28 mouse cellular contexts compared by ENCODE assay signal in genomic region chr7:82182781-82183180, GRCm38 (mm10). TPM values are rescaled to one million over a fixed set of nuclear protein-coding genes. Genes with fewer than 3 reads are reported as not detected.
DNase-seq lines count a peak whose midpoint lies in the region; ATAC-seq lines count a peak whose summit lies in the region.
"Had no signal": no experiment of that assay in that cellular context is flagged by ENCODE, and none has a peak within 500 bp of the region (broad histone marks: within the 10 kb centered on the region; RNA-seq: fewer than 3 reads in every experiment).

No protein-coding gene starts in this region.

- DNase-seq in heart, postnatal 4 days = no peak
- peak; percentile 27 for DNase-seq in lung, postnatal 10 days
- no peak for DNase-seq in lung, postnatal 25 days (ENCODE audit: low spot score)
- DNase-seq in R1 (ENCODE audit: low read depth, low spot score) = peak; percentile 38
- peak; percentile 15 for DNase-seq in fibroblast of lung, adult 2 months (ENCODE audit: low read depth)
- no peak for DNase-seq in limb, embryonic 10.5 days (ENCODE audit: low spot score)
- DNase-seq: adrenal gland, postnatal 36 days; cerebellum, adult 11-12 months; cerebellum, postnatal 14 days; gastrocnemius, postnatal 10 days; heart, postnatal 10 days; kidney, adult 8-10 months; kidney, postnatal 14 days; layer of hippocampus, postnatal 36 days; liver, postnatal 0 days; lung, postnatal 36 days; right cerebral cortex, postnatal 14 days had no signal

- no peak overlapping the region for H3K4me2 ChIP-seq in heart, embryonic 14.5 days (ENCODE audit: low read length)
- H3K4me2 ChIP-seq: embryonic facial prominence, embryonic 12.5 days; forebrain, embryonic 15.5 days; hindbrain, embryonic 13.5 days; limb, embryonic 12.5 days; liver, embryonic 11.5 days; midbrain, embryonic 13.5 days; neural tube, embryonic 12.5 days had no signal

- WGBS in heart, embryonic 14.5 days = 29% methylated on average over 2 of the region's 2 CpGs
- 28% methylated on average over 2 of the region's 2 CpGs for WGBS in limb, embryonic 10.5 days

- no peak overlapping the region for H3K9ac ChIP-seq in heart, embryonic 14.5 days (ENCODE audit: low read length)
- H3K9ac ChIP-seq: embryonic facial prominence, embryonic 12.5 days; forebrain, embryonic 15.5 days; hindbrain, embryonic 13.5 days; limb, embryonic 12.5 days; liver, postnatal 0 days; midbrain, embryonic 13.5 days; neural tube, embryonic 12.5 days had no signal

- H3K27me3 ChIP-seq in heart, embryonic 14.5 days (ENCODE audit: control insufficient read depth, insufficient read depth, low read length) = no peaks in the 10 kb centered on the region
- H3K27me3 ChIP-seq in limb, embryonic 10.5 days (ENCODE audit: low read depth, poor library complexity, severe bottlenecking) = no peaks in the 10 kb centered on the region
- H3K27me3 ChIP-seq: embryonic facial prominence, embryonic 12.5 days; forebrain, embryonic 15.5 days; hindbrain, embryonic 13.5 days; limb, embryonic 12.5 days; megakaryocyte, embryonic 14.5 days; midbrain, embryonic 13.5 days; neural tube, embryonic 12.5 days had no signal

- peak overlapping the region; percentile 14 to 41; a peak in 2 of 4 replicates for H3K27ac ChIP-seq in heart, embryonic 14.5 days (replicated peaks in 1 of 2; ENCODE audit: control insufficient read depth in 1 of 2, insufficient read depth in 1 of 2, low read depth in 2 of 2, low read length in 2 of 2)
- no peak overlapping the region for H3K27ac ChIP-seq in limb, embryonic 10.5 days
- H3K27ac ChIP-seq: embryonic facial prominence, embryonic 12.5 days; forebrain, embryonic 15.5 days; hindbrain, embryonic 13.5 days; limb, embryonic 12.5 days; midbrain, embryonic 13.5 days; neural tube, embryonic 12.5 days; stomach, postnatal 0 days had no signal

- peaks cover 4% of the 10 kb centered on the region; the same call in 1 of the 2 replicates for H3K9me3 ChIP-seq in heart, embryonic 14.5 days (ENCODE audit: control insufficient read depth, low read length)
- no peaks in the 10 kb centered on the region for H3K9me3 ChIP-seq in limb, embryonic 10.5 days (replicated peaks)
- H3K9me3 ChIP-seq: megakaryocyte, embryonic 14.5 days; midbrain, embryonic 13.5 days had no signal

- no peak for ATAC-seq in heart, embryonic 14.5 days (ENCODE audit: insufficient number of reproducible peaks, insufficient read depth, low FRiP score, low read depth)
- ATAC-seq: forebrain, embryonic 15.5 days; liver, postnatal 0 days; midbrain, embryonic 13.5 days had no signal

- H3K4me1 ChIP-seq in heart, embryonic 14.5 days (ENCODE audit: control insufficient read depth in 2 of 2, insufficient read depth in 2 of 2, low read length in 2 of 2) = peaks cover 0 to under 1% of the 10 kb centered on the region in 2 experiments; a peak in 1 of 4 replicates
- H3K4me1 ChIP-seq in limb, embryonic 10.5 days = peaks cover 7% of the 10 kb centered on the region
- H3K4me1 ChIP-seq: hindbrain, embryonic 13.5 days; megakaryocyte, embryonic 14.5 days; midbrain, embryonic 13.5 days; neural tube, embryonic 12.5 days had no signal

- no peaks in the 10 kb centered on the region for H3K36me3 ChIP-seq in heart, embryonic 14.5 days (ENCODE audit: control insufficient read depth, insufficient read depth, low read length)
- H3K36me3 ChIP-seq in limb, embryonic 10.5 days = no peaks in the 10 kb centered on the region
- H3K36me3 ChIP-seq: embryonic facial prominence, embryonic 12.5 days; forebrain, embryonic 15.5 days; hindbrain, embryonic 13.5 days; limb, embryonic 12.5 days; midbrain, embryonic 13.5 days; neural tube, embryonic 12.5 days had no signal

- H3K4me3 ChIP-seq in heart, embryonic 14.5 days (ENCODE audit: control insufficient read depth in 1 of 2, insufficient read depth in 1 of 2, low read depth in 1 of 2, low read length in 2 of 2) = no peak overlapping the region
- no peak overlapping the region for H3K4me3 ChIP-seq in limb, embryonic 10.5 days
- H3K4me3 ChIP-seq: embryonic facial prominence, embryonic 12.5 days; forebrain, embryonic 15.5 days; hindbrain, embryonic 13.5 days; limb, embryonic 12.5 days; megakaryocyte, embryonic 14.5 days; midbrain, embryonic 13.5 days; neural tube, embryonic 12.5 days had no signal

RNA-seq across cellular contexts. Expression of gene Sh3gl3, which starts 9.1 kb away (rescaled TPM):
- polyA plus RNA-seq in heart, embryonic 14.5 days (2014; fragmentation: Nextera tagmentation; extraction: Ambion mirVana) = 6.6 and 7.5 TPM in 2 replicates
- total RNA-seq in heart, postnatal 4 days (2021) = 1 to 10 TPM; 1.9 to 2.9 TPM
- 11.1 and 15.6 TPM in 2 replicates for polyA plus RNA-seq in limb, embryonic 10.5 days (2016; fragmentation: Nextera tagmentation; extraction: Ambion mirVana)
- total RNA-seq: MEL had no signal

Comparison
In these comparisons a context has a peak if more than half of its experiments do, and no peak if none do; other contexts are left out.
1. DNase-seq: peak in lung, postnatal 10 days (single experiment), R1 (single experiment) and fibroblast of lung, adult 2 months (single experiment); none in heart, postnatal 4 days (single experiment), lung, postnatal 25 days (single experiment) and limb, embryonic 10.5 days (single experiment).